Mouse (Mus musculus): Measurements from ENCODE around the gene Gm49450. TPM values are rescaled to one million over a fixed set of nuclear protein-coding genes. Genes with fewer than 3 reads are reported as not detected.
A peak's percentile ranks its signal among the peaks of the same experiment; 100 is the strongest.
"Not testable (repeated sequence)": the region's sequence is repeated elsewhere in the genome, so short reads cannot be mapped to it uniquely, and the experiment has no call there.

The Gm49450 gene
- total RNA-seq, 2 experiments from 2014 or later = not detected

DNA sequence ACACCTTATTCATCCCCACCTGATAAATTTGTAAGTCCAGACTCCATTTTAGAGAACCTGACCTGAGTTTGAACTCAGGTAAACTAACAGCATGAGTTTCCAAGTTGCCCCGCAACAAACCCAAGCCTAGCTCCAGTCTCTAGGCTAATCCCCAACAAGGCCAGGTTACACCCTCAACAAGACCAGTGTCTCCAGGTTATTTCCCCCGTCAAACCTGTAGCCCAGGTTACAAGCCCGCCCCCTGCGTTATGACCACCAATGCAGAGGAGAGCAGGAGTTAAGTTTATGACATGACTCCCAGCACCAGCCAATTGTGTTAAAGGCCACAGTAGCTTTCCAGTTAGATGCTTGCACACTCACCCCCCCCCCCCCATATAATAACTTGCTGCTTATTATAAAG, 10.2 kb downstream of the Gm49450 start:
- DNase-seq (ENCODE audit: low spot score in 2 of 2) = no peak
- no peak for TF ChIP-seq CTCF (conservative IDR thresholded peaks at IDR 0.05)
- no peak overlapping the region for H3K4me3 ChIP-seq
- H3K27ac ChIP-seq = no peak overlapping the region

DNA sequence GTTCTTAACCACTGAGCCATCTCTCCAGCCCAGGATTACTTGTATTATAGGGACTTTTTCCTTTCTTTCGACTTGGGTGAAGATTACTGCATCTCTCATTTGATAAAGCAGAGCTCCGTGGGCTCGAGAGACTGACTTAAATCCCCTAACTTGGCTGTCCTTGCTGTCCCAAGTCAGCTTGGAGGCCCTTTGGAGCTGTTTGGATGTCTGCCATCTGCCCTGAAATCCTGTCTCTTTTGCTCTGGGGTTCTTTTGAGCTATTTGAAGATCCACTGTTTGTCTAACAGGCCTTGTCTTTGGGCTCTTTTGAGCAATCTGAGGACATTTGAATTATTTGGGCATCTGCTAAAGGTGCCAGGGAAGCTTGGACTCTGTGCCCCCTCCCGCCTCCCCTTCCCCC, 11.3 kb downstream of the Gm49450 start:
- no peak for DNase-seq (ENCODE audit: low spot score in 2 of 2)
- Histone ChIP-seq H3K4me3 (no peak overlapping the region), H3K27ac (no peak overlapping the region)
- no peak for TF ChIP-seq CTCF (conservative IDR thresholded peaks at IDR 0.05)

- DNase-seq (ENCODE audit: low spot score in 2 of 2) = no peak
- Histone ChIP-seq H3K4me3 (no peak overlapping the region), H3K27ac (no peak overlapping the region)
- TF ChIP-seq CTCF (conservative IDR thresholded peaks at IDR 0.05) = no peak
Measured at GRCm38 (mm10) chr15:98941539-98941938, 11.8 kb downstream of the Gm49450 start.

DNA sequence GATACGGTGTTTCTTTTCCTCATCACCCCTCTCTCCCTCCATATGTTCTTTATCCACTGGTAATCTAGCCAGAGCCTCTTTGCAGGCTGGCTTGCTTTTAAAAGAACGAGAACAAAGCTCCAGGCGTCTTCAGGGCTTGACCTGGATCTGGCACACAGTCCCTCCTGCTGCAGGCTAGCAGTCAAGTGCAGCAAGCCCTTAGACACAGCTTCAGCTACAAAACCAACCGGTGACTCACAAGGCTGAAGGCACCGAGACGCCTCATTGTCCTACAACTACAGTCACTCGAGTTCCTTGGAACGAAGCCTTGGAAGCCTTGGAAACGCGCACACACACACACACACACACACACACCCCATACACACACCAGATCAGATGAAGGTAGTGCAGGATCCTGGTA, 12.5 kb downstream of the Gm49450 start:
- DNase-seq (ENCODE audit: low spot score in 2 of 2) = no peak
- no peak for TF ChIP-seq CTCF (conservative IDR thresholded peaks at IDR 0.05)
- Histone ChIP-seq H3K4me3 (no peak overlapping the region), H3K27ac (no peak overlapping the region)

DNA sequence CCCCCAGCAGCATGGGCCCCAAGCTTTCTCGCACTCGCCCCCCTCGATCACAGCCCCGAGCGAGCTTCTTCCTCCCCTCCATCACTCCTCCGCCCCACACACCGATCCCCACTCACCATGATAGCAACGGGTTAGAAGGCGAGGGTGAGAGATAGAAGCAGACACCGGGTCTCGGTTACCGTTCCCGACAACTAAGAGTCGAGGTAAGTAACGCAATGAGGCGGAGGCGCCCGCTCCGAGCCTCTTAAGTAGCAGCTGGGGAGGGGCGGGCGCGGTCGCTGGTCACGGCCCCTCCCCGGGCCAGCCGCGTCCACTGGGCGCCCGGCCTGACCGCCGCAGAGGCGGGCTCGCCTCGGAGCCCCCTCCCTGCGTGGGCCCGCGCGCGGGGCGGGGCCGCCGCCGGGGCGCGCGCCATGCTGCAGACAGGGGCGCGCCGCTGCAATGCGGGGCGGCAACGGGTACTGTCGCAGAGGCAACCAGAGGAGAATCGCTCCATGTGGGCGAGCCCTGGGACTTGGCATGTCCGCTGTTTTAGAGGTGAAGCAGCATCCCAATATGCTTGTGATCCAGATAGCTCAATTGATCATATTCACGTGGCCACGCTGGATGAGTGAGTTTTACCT, 19.0 kb downstream of the Gm49450 start, which contains the start of gene Tuba1b:
Tuba1b (minus strand) TSS at position 349 of the 623 bp plus-strand sequence.
- peak; percentile 35 for TF ChIP-seq CTCF (conservative IDR thresholded peaks at IDR 0.05)
- DNase-seq (ENCODE audit: low spot score in 2 of 2) = peak; percentile 87 to 90
- H3K27ac ChIP-seq = peak within 1 kb of the TSS; percentile 99
- H3K4me3 ChIP-seq = peak within 1 kb of the TSS; percentile 73

DNA sequence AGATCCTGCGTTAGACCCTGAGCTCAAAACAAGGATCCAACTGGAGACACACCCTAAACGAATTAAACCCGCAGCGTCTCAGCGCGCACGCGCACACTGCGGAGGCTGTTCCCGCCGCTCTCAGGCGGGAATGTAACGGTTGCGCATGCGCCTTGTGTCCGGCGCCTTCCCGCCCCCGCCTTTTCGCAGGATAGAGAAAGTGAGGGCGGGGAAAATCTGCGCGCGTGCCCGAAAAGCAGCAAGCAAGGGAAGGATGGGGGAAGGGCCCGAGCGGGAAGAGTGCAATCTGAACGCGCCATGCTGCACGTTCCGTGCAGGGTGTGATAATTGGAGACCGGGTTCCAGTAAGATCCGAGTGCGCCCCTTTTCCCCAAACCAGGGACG, 19.5 kb downstream of the Gm49450 start:
- TF ChIP-seq CTCF (conservative IDR thresholded peaks at IDR 0.05) = no peak
- H3K4me3 ChIP-seq = peak overlapping the region; percentile 73
- peak overlapping the region; percentile 99 for H3K27ac ChIP-seq
- DNase-seq (ENCODE audit: low spot score in 2 of 2) = peak; percentile 95 to 96

- Histone ChIP-seq H3K4me3 (peak overlapping the region; percentile 73), H3K27ac (peak overlapping the region; percentile 99)
- DNase-seq (ENCODE audit: low spot score in 2 of 2) = not testable (repeated sequence)
Measured at GRCm38 (mm10) chr15:98933004-98933671, 20.2 kb downstream of the Gm49450 start.

DNA sequence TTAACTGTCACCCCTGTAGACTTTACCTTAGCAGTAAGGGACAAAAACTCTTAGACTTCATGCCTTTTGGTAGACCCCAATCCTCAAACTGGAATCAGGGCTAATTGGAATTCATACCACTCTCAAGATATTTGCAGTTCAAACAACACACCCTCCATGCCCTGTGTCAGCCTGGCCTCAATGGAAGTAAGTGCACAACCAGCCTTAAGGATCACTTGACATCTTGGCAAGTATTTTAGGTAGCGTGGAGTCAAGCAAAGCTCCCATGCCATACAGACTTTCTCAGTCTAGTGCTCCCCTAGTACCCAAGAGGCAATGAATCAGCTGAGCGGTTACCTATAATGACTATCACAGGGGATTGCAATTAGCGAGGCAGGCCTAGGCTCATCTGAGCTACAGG, 22.4 kb downstream of the Gm49450 start:
- no peak for DNase-seq (ENCODE audit: low spot score in 2 of 2)
- TF ChIP-seq CTCF (conservative IDR thresholded peaks at IDR 0.05) = no peak
- Histone ChIP-seq H3K27ac (no peak overlapping the region), H3K4me3 (no peak overlapping the region)

GRCm38 (mm10) chr15:98930017-98930734, 23.2 kb downstream of the Gm49450 start:
- DNase-seq (ENCODE audit: low spot score in 2 of 2) = no peak
- Histone ChIP-seq H3K4me3 (no peak overlapping the region), H3K27ac (no peak overlapping the region)
- no peak for TF ChIP-seq CTCF (conservative IDR thresholded peaks at IDR 0.05)

- H3K4me3 ChIP-seq = no peak overlapping the region
- DNase-seq (ENCODE audit: low spot score in 2 of 2) = peak; percentile 69 to 74
- peak overlapping the region; percentile 61; the same call in 1 of the 2 replicates for H3K27ac ChIP-seq
- peak; percentile 84 for TF ChIP-seq CTCF (conservative IDR thresholded peaks at IDR 0.05)
Measured at GRCm38 (mm10) chr15:98928598-98929240, 24.6 kb downstream of the Gm49450 start.

GRCm38 (mm10) chr15:98927566-98927965, 25.8 kb downstream of the Gm49450 start:
- no peak for TF ChIP-seq CTCF (conservative IDR thresholded peaks at IDR 0.05)
- Histone ChIP-seq H3K27ac (no peak overlapping the region), H3K4me3 (no peak overlapping the region)
- DNase-seq (ENCODE audit: low spot score in 2 of 2) = no peak

- Histone ChIP-seq H3K4me3 (no peak overlapping the region), H3K27ac (no peak overlapping the region)
- DNase-seq (ENCODE audit: low spot score in 2 of 2) = no peak
- TF ChIP-seq CTCF (conservative IDR thresholded peaks at IDR 0.05) = no peak
Measured at GRCm38 (mm10) chr15:98924682-98925081, 28.7 kb downstream of the Gm49450 start.

DNA sequence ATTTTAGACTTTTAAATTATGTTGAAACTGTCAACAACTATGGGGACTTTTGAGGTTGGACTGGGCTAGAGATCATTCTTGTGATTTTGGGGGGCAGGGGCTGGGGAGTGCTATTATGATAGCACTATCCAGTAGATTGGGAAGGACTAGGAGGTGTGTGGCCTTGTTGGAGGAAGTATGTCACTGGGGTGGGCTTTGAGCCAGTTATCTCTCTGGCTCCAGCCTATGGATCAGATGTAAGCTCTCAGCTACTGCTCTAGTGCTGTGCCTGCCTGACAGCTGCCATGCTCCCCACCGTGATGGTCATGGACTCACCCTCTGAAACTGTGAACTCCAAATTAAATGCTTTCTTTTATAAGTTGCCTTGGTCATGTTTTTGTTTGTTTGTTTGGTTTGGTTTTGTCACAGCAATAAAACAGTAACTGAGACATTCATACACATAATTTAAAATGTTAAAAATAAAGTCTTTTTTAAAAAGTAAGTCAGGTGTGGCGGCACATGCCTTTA, 30.3 kb downstream of the Gm49450 start:
- no peak for TF ChIP-seq CTCF (conservative IDR thresholded peaks at IDR 0.05)
- DNase-seq (ENCODE audit: low spot score in 2 of 2) = no peak
- Histone ChIP-seq H3K4me3 (no peak overlapping the region), H3K27ac (no peak overlapping the region)
